Mouse (Mus musculus) cerebellum, adult 2 months (tissue): ENCODE measurements at regions not wholly inside any gene's neighbourhood (a gene's known extent, or its start where the extent isn't known, plus 50 kb on each side); places are given as distances from the start of the nearest gene placed in this dataset.

ENCODE experiments used
- DNase-seq, 2 experiments: peaks; one replicate each; pipeline ENCODE4 v3.0.0; 2021
- H3K27ac ChIP-seq: fragments of 200-500 bp; 2 replicates; pipeline ENCODE4 v1.5.1; 2012; ENCODE audit warnings: low read length, control low read depth, inconsistent platforms; ENCODE audit not compliant: insufficient read depth
- H3K27me3 ChIP-seq: fragments of 200-500 bp; 2 replicates; pipeline ENCODE4 v1.6.1; 2012; ENCODE audit warnings: inconsistent platforms, mild to moderate bottlenecking, low read length, moderate library complexity; ENCODE audit not compliant: control insufficient read depth, insufficient read depth
- H3K4me1 ChIP-seq: fragments of 200-500 bp; 2 replicates; pipeline ENCODE4 v1.6.1; 2011; ENCODE audit warnings: low read length; ENCODE audit not compliant: control insufficient read depth, insufficient read depth
- H3K4me3 ChIP-seq: fragments of 200-500 bp; replicated peaks from 2 replicates; pipeline ENCODE3; 2011; ENCODE audit warnings: mild to moderate bottlenecking, low read depth, low read length, control low read depth; ENCODE audit not compliant: insufficient read depth
- CTCF ChIP-seq: fragments of 200-500 bp; IDR thresholded peaks from 2 replicates; pipeline ENCODE4 v1.5.1; 2011; ENCODE audit warnings: low read depth, mild to moderate bottlenecking, control low read depth, low read length, moderate library complexity, borderline replicate concordance; ENCODE audit not compliant: insufficient read depth
- POLR2A ChIP-seq: fragments of 200-500 bp; IDR thresholded peaks from 2 replicates; pipeline ENCODE4 v1.6.1; 2011; ENCODE audit warnings: low read length, control low read depth, borderline replicate concordance; ENCODE audit not compliant: insufficient read depth
- WGBS: fragments of 180-500 bp; shearing (Covaris S2); methylation state at CpG from one replicate; pipeline ENCODE4 v1.1.7; 2018; 5-methylcytosine and 5-hydroxymethylcytosine counted together

- H3K4me1 ChIP-seq, result no peaks in the 10 kb centered on the region
- no peak for TF ChIP-seq POLR2A
- TF ChIP-seq CTCF, result no peak
- DNase-seq, result no peak
- no peak overlapping the region for H3K4me3 ChIP-seq
- WGBS, result 59% methylated on average over 15 of the region's 15 CpGs
- no peak overlapping the region for H3K27ac ChIP-seq
- H3K27me3 ChIP-seq, result no peaks in the 10 kb centered on the region; the same call in 1 of the 2 replicates
Observed at GRCm38 (mm10) chr19:59628296-59629160, 170.4 kb downstream of the Emx2 start.

DNA sequence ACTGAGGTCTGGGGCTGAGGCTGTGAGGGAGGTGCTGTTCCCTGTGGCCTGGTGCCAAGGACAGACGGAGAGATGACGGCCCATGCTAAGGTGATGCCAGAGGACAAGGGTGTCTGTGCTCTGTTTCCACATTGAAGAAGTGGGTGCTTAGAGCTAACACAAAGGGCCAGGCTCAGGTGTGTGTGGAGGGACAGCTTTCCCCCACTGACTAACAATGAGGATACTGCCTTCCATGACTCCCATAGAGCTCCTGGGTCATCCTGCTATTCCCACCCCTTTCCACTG, 170.9 kb downstream of the Emx2 start:
- Histone ChIP-seq H3K4me1 (no peaks in the 10 kb centered on the region), H3K27ac (no peak overlapping the region), H3K4me3 (no peak overlapping the region), H3K27me3 (no peaks in the 10 kb centered on the region; the same call in 1 of the 2 replicates)
- 2% methylated on average over 2 of the region's 2 CpGs for WGBS
- TF ChIP-seq CTCF (no peak), POLR2A (no peak)
- no peak for DNase-seq

DNA sequence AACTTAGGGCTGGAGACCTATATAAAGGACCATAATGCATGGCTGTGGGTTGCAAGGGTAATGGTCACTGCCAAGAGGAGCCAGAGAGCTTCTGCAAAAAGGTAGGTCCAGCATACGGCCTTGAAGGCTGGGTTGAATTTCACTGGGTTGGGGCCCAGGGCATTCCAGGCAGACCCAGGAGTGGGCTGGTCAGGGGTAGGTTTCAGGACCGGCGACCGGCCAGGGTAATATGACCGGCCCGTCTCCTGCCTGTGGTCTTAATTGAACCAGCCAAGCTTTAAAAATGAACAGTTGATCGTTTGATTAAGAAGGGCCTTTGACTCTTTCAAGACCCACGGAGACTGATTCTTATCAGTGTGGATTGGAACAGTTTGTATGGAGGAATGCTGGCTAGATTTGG, 171.9 kb downstream of the Emx2 start:
- WGBS, result 85% methylated on average over 8 of the region's 8 CpGs
- no peak for DNase-seq
- no peaks in the 10 kb centered on the region; the same call in 1 of the 2 replicates for H3K27me3 ChIP-seq
- no peak overlapping the region for H3K4me3 ChIP-seq
- no peaks in the 10 kb centered on the region for H3K4me1 ChIP-seq
- TF ChIP-seq CTCF (no peak), POLR2A (no peak)
- no peak overlapping the region for H3K27ac ChIP-seq

DNA sequence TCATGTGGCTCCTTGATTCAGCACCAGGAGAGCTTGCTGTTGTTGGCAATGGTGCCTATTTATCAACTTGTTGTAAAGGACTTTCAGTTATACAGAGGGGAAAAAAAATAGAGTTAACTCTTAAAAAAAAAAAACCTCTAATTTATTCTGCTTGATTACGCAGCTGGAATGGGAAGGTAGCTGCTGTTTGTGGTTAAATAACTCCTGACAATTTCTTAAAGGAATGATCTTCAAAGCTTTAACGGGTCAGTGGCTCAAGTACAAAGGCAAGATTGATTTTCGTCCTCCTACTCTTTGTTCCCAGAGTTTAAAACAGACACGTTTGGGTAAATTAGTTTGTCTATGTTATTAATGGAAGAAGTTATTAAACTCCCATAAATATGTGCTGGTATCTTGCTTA, 172.5 kb downstream of the Emx2 start:
- no peak for DNase-seq
- H3K27ac ChIP-seq, result no peak overlapping the region
- 49% methylated on average over 4 of the region's 4 CpGs for WGBS
- TF ChIP-seq CTCF (no peak), POLR2A (no peak)
- no peaks in the 10 kb centered on the region for H3K4me1 ChIP-seq
- no peak overlapping the region for H3K4me3 ChIP-seq
- H3K27me3 ChIP-seq, result no peaks in the 10 kb centered on the region; the same call in 1 of the 2 replicates

- no peak overlapping the region for H3K27ac ChIP-seq
- DNase-seq, result no peak
- TF ChIP-seq POLR2A (no peak), CTCF (no peak)
- H3K27me3 ChIP-seq, result no peaks in the 10 kb centered on the region; the same call in 1 of the 2 replicates
- no peaks in the 10 kb centered on the region for H3K4me1 ChIP-seq
- H3K4me3 ChIP-seq, result no peak overlapping the region
- 82% methylated on average over 1 of the region's 1 CpGs for whole genome bisulfite sequencing
Observed at GRCm38 (mm10) chr19:59631541-59631940, 173.4 kb downstream of the Emx2 start.

GRCm38 (mm10) chr19:59636271-59636670, 178.1 kb downstream of the Emx2 start:
- 68% methylated on average over 8 of the region's 8 CpGs for WGBS
- Histone ChIP-seq H3K4me3 (no peak overlapping the region), H3K4me1 (no peaks in the 10 kb centered on the region), H3K27me3 (no peaks in the 10 kb centered on the region), H3K27ac (no peak overlapping the region)
- TF ChIP-seq POLR2A (no peak), CTCF (no peak)
- DNase-seq, result no peak

GRCm38 (mm10) chr19:59642606-59643005, 184.4 kb downstream of the Emx2 start:
- H3K27me3 ChIP-seq, result no peaks in the 10 kb centered on the region
- 78% methylated on average over 3 of the region's 3 CpGs for WGBS
- no peak overlapping the region for H3K27ac ChIP-seq
- TF ChIP-seq POLR2A, result no peak
- no peak for TF ChIP-seq CTCF
- DNase-seq, result no peak
- no peak overlapping the region for H3K4me3 ChIP-seq
- H3K4me1 ChIP-seq, result no peaks in the 10 kb centered on the region

DNA sequence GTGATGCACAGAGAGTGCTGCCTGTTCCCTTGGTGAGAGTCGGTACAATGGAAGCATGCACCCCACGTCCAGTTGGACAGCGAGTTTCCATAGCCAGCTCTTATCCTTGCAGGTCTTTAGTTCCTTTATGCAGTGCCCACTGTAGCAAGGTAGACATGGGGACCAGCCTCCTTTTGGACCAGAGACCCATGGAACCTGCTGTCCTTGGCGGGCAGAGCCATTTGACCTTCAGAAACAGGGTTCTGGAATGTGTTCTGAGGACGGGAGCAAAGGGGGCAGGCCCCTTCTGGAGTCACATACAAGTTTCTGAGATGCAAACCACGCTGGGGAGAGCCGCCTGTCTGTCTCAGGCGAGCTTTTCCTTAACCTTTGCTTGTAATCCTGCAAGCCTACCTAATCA, 188.1 kb downstream of the Emx2 start:
- no peak for DNase-seq
- no peaks in the 10 kb centered on the region for H3K4me1 ChIP-seq
- no peak for TF ChIP-seq POLR2A
- no peak for TF ChIP-seq CTCF
- no peak overlapping the region for H3K4me3 ChIP-seq
- 76% methylated on average over 8 of the region's 8 CpGs for WGBS
- no peaks in the 10 kb centered on the region for H3K27me3 ChIP-seq
- H3K27ac ChIP-seq, result no peak overlapping the region
